Mouse (Mus musculus): ENCODE measurements at regions not wholly inside any gene's neighbourhood (a gene's known extent, or its start where the extent isn't known, plus 50 kb on each side); places are given as distances from the start of the nearest gene placed in this dataset.

DNA sequence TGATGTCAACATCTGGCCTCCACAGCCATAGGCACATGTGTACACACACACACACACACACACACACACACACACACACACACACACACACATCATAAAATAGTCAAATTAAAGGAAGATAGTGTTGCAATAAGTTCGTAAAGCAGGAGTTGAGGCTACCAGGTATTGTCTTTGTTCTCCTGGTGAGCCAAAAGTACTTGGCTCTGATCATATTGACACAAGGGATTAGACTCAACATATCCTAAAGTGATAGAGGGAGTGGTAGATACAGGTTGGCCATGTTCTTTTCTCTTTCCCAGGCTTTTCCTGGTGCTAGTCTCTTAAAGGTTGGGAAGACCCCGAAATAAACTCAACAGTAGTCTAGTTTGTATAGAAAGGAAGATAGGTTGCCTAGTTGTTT lies 616.9 kb downstream of the Hdgfl1 start:
- TF ChIP-seq CTCF (IDR thresholded peaks at IDR 0.05; ENCODE audit: low read depth, low read length) (no peak), POLR2A (IDR thresholded peaks at IDR 0.05; ENCODE audit: insufficient read depth, low read length) (no peak)

All from ES-Bruce4 (cell line).